Mouse (Mus musculus) left cerebral cortex, postnatal 36 days (tissue): ENCODE measurements around the gene Lrrc75b. TPM values are rescaled to one million over a fixed set of nuclear protein-coding genes. Genes with fewer than 3 reads are reported as not detected.

Experiments used
- DNase-seq, 2 experiments: peaks; one replicate each; pipeline ENCODE4 v3.0.0; 2021 to 2022; ENCODE audit warnings: low spot score in 2 of 2, mixed read lengths in 1 of 2
- intact Hi-C: fragments of 180-260 bp; cut with DNase I; formaldehyde crosslinking; loops from one replicate; pipeline ENCODE4 v1.15.1; 2025
- total RNA-seq, 2 experiments: library from RNA; stranded (reverse); gene quantifications; 2 replicates each; pipeline ENCODE4 v1.2.3; 2021

The Lrrc75b gene
- 10 to 100 TPM in 1 of 2 experiments, 1 to 10 TPM in 1; 9.8 to 10.1 TPM for total RNA-seq

- DNase-seq, result peak; percentile 51 to 62
Measured at GRCm38 (mm10) chr10:75559676-75560548, at the start of gene Lrrc75b. TSS of gene Lrrc75b (minus strand) at chr10:75560330.

GRCm38 (mm10) chr10:75608975-75609374, 48.8 kb upstream of the Lrrc75b start:
- intact Hi-C loops, result no loop called here
- DNase-seq, result no peak

More at GRCm38 (mm10) chr10:75559676-75560548, at the start of gene Lrrc75b:
- intact Hi-C loops, result no loop called here

- intact Hi-C loops, result no loop called here
- DNase-seq, result no peak
Measured at GRCm38 (mm10) chr10:75607253-75607652, 47.1 kb upstream of the Lrrc75b start.

GRCm38 (mm10) chr10:75605162-75605846, 45.2 kb upstream of the Lrrc75b start:
- intact Hi-C loops, result no loop called here
- no peak for DNase-seq

GRCm38 (mm10) chr10:75600189-75600730, 40.1 kb upstream of the Lrrc75b start:
- intact Hi-C loops, result no loop called here
- no peak for DNase-seq

GRCm38 (mm10) chr10:75595981-75596380, 35.9 kb upstream of the Lrrc75b start:
- intact Hi-C loops, result no loop called here
- no peak for DNase-seq

- DNase-seq, result no peak
- intact Hi-C loops, result no loop called here
Measured at GRCm38 (mm10) chr10:75592585-75592984, 32.5 kb upstream of the Lrrc75b start.

GRCm38 (mm10) chr10:75591211-75591894, 31.2 kb upstream of the Lrrc75b start:
- intact Hi-C loops, result no loop called here
- DNase-seq, result no peak

GRCm38 (mm10) chr10:75589651-75590050, 29.5 kb upstream of the Lrrc75b start:
- no peak for DNase-seq
- intact Hi-C loops, result loop anchor here (5.0 to 10.0 kb wide), 3 partner anchors 113 to 365 kb away; partner anchors contain the start of gene Gm5134

GRCm38 (mm10) chr10:75589129-75589528, 29.0 kb upstream of the Lrrc75b start, which contains the start of gene Ggt5:
TSS of gene Ggt5 (plus strand) at chr10:75589340.
- intact Hi-C loops, result loop anchor here (5.0 to 10.0 kb wide), 3 partner anchors 113 to 366 kb away; partner anchors contain the start of gene Gm5134
- DNase-seq, result no peak

GRCm38 (mm10) chr10:75588336-75588735, 28.2 kb upstream of the Lrrc75b start:
- DNase-seq, result no peak
- intact Hi-C loops, result loop anchor here (5.0 to 10.0 kb wide), 3 partner anchors 114 to 366 kb away; partner anchors contain the start of gene Gm5134

GRCm38 (mm10) chr10:75587781-75588180, 27.7 kb upstream of the Lrrc75b start:
- DNase-seq, result no peak
- intact Hi-C loops, result loop anchor here (2.0 to 10.0 kb wide), 4 partner anchors 47 to 367 kb away; partner anchors contain the start of gene Gm5134

- DNase-seq, result no peak
- intact Hi-C loops, result loop anchor here (2.0 to 10.0 kb wide), 4 partner anchors 48 to 368 kb away; partner anchors contain the start of gene Gm5134
Measured at GRCm38 (mm10) chr10:75586553-75586879, 26.4 kb upstream of the Lrrc75b start.

GRCm38 (mm10) chr10:75585876-75586552, 25.9 kb upstream of the Lrrc75b start:
- DNase-seq, result peak; percentile 82 to 87
- intact Hi-C loops, result loop anchor here (2.0 to 10.0 kb wide), 4 partner anchors 49 to 369 kb away; partner anchors contain the start of gene Gm5134

- DNase-seq, result no peak
- intact Hi-C loops, result no loop called here
Measured at GRCm38 (mm10) chr10:75579129-75579528, 19.0 kb upstream of the Lrrc75b start.

- intact Hi-C loops, result no loop called here
Measured at GRCm38 (mm10) chr10:75573965-75574364, 13.8 kb upstream of the Lrrc75b start.

GRCm38 (mm10) chr10:75573181-75573580, 13.1 kb upstream of the Lrrc75b start:
- DNase-seq, result no peak
- intact Hi-C loops, result no loop called here

More at GRCm38 (mm10) chr10:75573965-75574364, 13.8 kb upstream of the Lrrc75b start:
- no peak for DNase-seq

- no peak for DNase-seq
- intact Hi-C loops, result no loop called here
Measured at GRCm38 (mm10) chr10:75571937-75572336, 11.8 kb upstream of the Lrrc75b start.
